Mouse (Mus musculus) liver, postnatal 0 days (tissue): ENCODE results near the gene Pkd2l1. TPM values are rescaled to one million over a fixed set of nuclear protein-coding genes. Genes with fewer than 3 reads are reported as not detected.

Experiments used
- ATAC-seq: fragments of 200-750 bp; cut with Nextera tagmentation; 2 replicates; pipeline ENCODE4 v1.8.0; 2017; ENCODE audit warnings: mild to moderate bottlenecking, moderate library complexity
- DNase-seq: peaks from one replicate; pipeline ENCODE4 v3.0.0-alpha.2; 2016
- H3K27ac ChIP-seq: fragments of 300-500 bp; sonication (generic); 2 replicates; pipeline ENCODE4 v1.5.1; 2014; ENCODE audit warnings: antibody characterized with exemption, moderate library complexity, mild to moderate bottlenecking, low read depth
- H3K27me3 ChIP-seq: fragments of 300-500 bp; sonication (generic); 2 replicates; pipeline ENCODE4 v1.6.1; 2014; ENCODE audit warnings: low read length, control low read depth, mixed read lengths; ENCODE audit not compliant: insufficient read depth
- H3K36me3 ChIP-seq: fragments of 300-500 bp; sonication (generic); replicated peaks from 2 replicates; pipeline ENCODE4 v1.6.1; 2014; ENCODE audit warnings: mild to moderate bottlenecking, control low read depth, low read length, moderate library complexity, mixed read lengths; ENCODE audit not compliant: insufficient read depth
- H3K4me1 ChIP-seq: fragments of 300-500 bp; sonication (generic); 2 replicates; pipeline ENCODE4 v1.6.1; 2014; ENCODE audit warnings: antibody characterized with exemption, mild to moderate bottlenecking, control low read depth; ENCODE audit not compliant: insufficient read depth
- H3K4me2 ChIP-seq: fragments of 300-500 bp; sonication (generic); 2 replicates; pipeline ENCODE4 v1.6.1; 2014; ENCODE audit warnings: low read depth, mild to moderate bottlenecking, low read length, moderate library complexity, mixed read lengths
- H3K4me3 ChIP-seq: fragments of 300-500 bp; sonication (generic); 2 replicates; pipeline ENCODE4 v1.5.1; 2014; ENCODE audit warnings: low read depth, low read length
- H3K9ac ChIP-seq: fragments of 300-500 bp; sonication (generic); replicated peaks from 2 replicates; pipeline ENCODE4 v1.6.1; 2014; ENCODE audit warnings: mild to moderate bottlenecking, moderate library complexity
- H3K9me3 ChIP-seq: fragments of 300-500 bp; sonication (generic); 2 replicates; pipeline ENCODE4 v1.6.1; 2016; ENCODE audit warnings: mild to moderate bottlenecking, control low read depth, low read length, mixed read lengths
- CTCF ChIP-seq: sonication (generic); IDR thresholded peaks from 2 replicates; pipeline ENCODE4 v1.5.1; 2016; ENCODE audit warnings: antibody characterized with exemption, low read depth
- EP300 ChIP-seq: IDR thresholded peaks from 2 replicates; pipeline ENCODE4 v1.6.1; 2016; ENCODE audit warnings: antibody characterized with exemption, low read depth, mild to moderate bottlenecking
- WGBS: fragments of 180-500 bp; shearing (Covaris S2); extraction: QIAGEN DNeasy Blood & Tissue Kit; methylation state at CpG from one replicate; pipeline ENCODE4 v1.1.7; 2014; ENCODE audit not compliant: insufficient replicate concordance; 5-methylcytosine and 5-hydroxymethylcytosine counted together
- polyA plus RNA-seq: library from polyadenylated mRNA; unstranded; fragments of >200 nt; fragmentation: Nextera tagmentation; extraction: Ambion mirVana; gene quantifications from 2 replicates; pipeline ENCODE4 v1.2.1, GENCODE M21; 2015

Gene Pkd2l1
- polyA plus RNA-seq, 1 experiment from 2014 or later = not detected

- Histone ChIP-seq H3K9ac (no peak overlapping the region), H3K27ac (no peak overlapping the region), H3K4me1 (no peaks in the 10 kb centered on the region), H3K9me3 (no peaks in the 10 kb centered on the region), H3K36me3 (no peaks in the 10 kb centered on the region), H3K4me3 (no peak overlapping the region), H3K4me2 (no peak overlapping the region), H3K27me3 (no peaks in the 10 kb centered on the region)
- ATAC-seq (0 out of 2 replicates have a peak, but pooled peaks have one; percentile 25), DNase-seq (no peak)
- 29% methylated on average over 5 of the region's 5 CpGs for WGBS
- TF ChIP-seq EP300 (peak; percentile 72; the same call in 1 of the 2 replicates), CTCF (no peak)
Measured at GRCm38 (mm10) chr19:44225728-44226127, 33.5 kb upstream of the Pkd2l1 start.

GRCm38 (mm10) chr19:44217958-44218525, 25.8 kb upstream of the Pkd2l1 start:
- Histone ChIP-seq H3K4me1 (no peaks in the 10 kb centered on the region), H3K4me3 (no peak overlapping the region), H3K27me3 (no peaks in the 10 kb centered on the region), H3K27ac (no peak overlapping the region), H3K4me2 (no peak overlapping the region), H3K9ac (no peak overlapping the region), H3K36me3 (no peaks in the 10 kb centered on the region), H3K9me3 (no peaks in the 10 kb centered on the region)
- no peak for DNase-seq
- no peak for TF ChIP-seq EP300
- TF ChIP-seq CTCF = no peak
- no peak for ATAC-seq
- 41% methylated on average over 3 of the region's 3 CpGs for WGBS

DNA sequence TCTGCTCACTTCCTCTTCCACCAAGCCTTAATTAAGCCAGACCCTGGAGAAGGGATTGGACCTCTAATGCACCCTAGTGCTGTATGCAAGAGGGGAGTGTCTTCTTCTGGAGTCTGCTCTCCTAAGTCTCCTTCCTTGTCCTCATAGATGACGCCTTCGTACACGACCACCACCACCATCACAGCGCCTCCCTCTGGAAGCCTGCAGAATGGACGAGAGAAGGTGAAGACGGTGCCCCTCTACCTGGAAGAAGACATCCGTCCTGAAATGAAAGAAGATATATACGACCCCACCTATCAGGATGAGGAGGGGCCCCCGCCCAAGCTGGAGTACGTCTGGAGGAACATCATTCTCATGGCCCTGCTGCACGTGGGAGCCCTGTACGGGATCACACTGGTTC, 23.0 kb upstream of the Pkd2l1 start:
- no peak for ATAC-seq
- H3K9me3 ChIP-seq = no peaks in the 10 kb centered on the region
- 64% methylated on average over 12 of the region's 12 CpGs for WGBS
- no peak overlapping the region for H3K9ac ChIP-seq
- no peaks in the 10 kb centered on the region for H3K27me3 ChIP-seq
- no peak for TF ChIP-seq EP300
- TF ChIP-seq CTCF = no peak
- H3K4me3 ChIP-seq = no peak overlapping the region
- no peaks in the 10 kb centered on the region for H3K36me3 ChIP-seq
- no peaks in the 10 kb centered on the region for H3K4me1 ChIP-seq
- no peak overlapping the region for H3K27ac ChIP-seq
- H3K4me2 ChIP-seq = no peak overlapping the region
- DNase-seq = no peak

- Histone ChIP-seq H3K4me2 (no peak overlapping the region), H3K9ac (no peak overlapping the region), H3K4me3 (no peak overlapping the region), H3K36me3 (no peaks in the 10 kb centered on the region), H3K4me1 (no peaks in the 10 kb centered on the region), H3K27me3 (no peaks in the 10 kb centered on the region), H3K9me3 (no peaks in the 10 kb centered on the region), H3K27ac (no peak overlapping the region)
- DNase-seq (no peak), ATAC-seq (no peak)
- TF ChIP-seq EP300 (no peak), CTCF (peak; percentile 27; the same call in 1 of the 2 replicates)
- 54% methylated on average over 2 of the region's 2 CpGs for WGBS
Measured at GRCm38 (mm10) chr19:44207079-44207478, 14.8 kb upstream of the Pkd2l1 start.

- no peaks in the 10 kb centered on the region for H3K36me3 ChIP-seq
- no peak for TF ChIP-seq EP300
- TF ChIP-seq CTCF = no peak
Measured at GRCm38 (mm10) chr19:44203015-44203564, 10.8 kb upstream of the Pkd2l1 start, which contains the start of gene Scd3. Scd3 (plus strand) TSS chr19:44203269.

GRCm38 (mm10) chr19:44198964-44199363, 6.7 kb upstream of the Pkd2l1 start:
- H3K27me3 ChIP-seq = no peaks in the 10 kb centered on the region
- no peaks in the 10 kb centered on the region for H3K9me3 ChIP-seq
- ATAC-seq (no peak), DNase-seq (no peak)
- no peak overlapping the region for H3K4me2 ChIP-seq
- no peak overlapping the region for H3K9ac ChIP-seq
- no peaks in the 10 kb centered on the region for H3K36me3 ChIP-seq
- H3K27ac ChIP-seq = no peak overlapping the region
- TF ChIP-seq EP300 (no peak), CTCF (peak; percentile 54)
- H3K4me3 ChIP-seq = no peak overlapping the region
- H3K4me1 ChIP-seq = no peaks in the 10 kb centered on the region
- WGBS = 75% methylated on average over 2 of the region's 2 CpGs

More at GRCm38 (mm10) chr19:44203015-44203564, 10.8 kb upstream of the Pkd2l1 start, which contains the start of gene Scd3:
- no peak within 1 kb of the TSS for H3K27ac ChIP-seq
- DNase-seq (no peak), ATAC-seq (no peak)
- 85% methylated on average over 9 of the region's 9 CpGs for WGBS
- no peak within 1 kb of the TSS for H3K4me3 ChIP-seq
- H3K4me2 ChIP-seq = no peak within 1 kb of the TSS
- no peaks in the 10 kb centered on the region for H3K27me3 ChIP-seq
- no peak within 1 kb of the TSS for H3K9ac ChIP-seq
- H3K4me1 ChIP-seq = no peaks in the 10 kb centered on the region
- no peaks in the 10 kb centered on the region for H3K9me3 ChIP-seq

DNA sequence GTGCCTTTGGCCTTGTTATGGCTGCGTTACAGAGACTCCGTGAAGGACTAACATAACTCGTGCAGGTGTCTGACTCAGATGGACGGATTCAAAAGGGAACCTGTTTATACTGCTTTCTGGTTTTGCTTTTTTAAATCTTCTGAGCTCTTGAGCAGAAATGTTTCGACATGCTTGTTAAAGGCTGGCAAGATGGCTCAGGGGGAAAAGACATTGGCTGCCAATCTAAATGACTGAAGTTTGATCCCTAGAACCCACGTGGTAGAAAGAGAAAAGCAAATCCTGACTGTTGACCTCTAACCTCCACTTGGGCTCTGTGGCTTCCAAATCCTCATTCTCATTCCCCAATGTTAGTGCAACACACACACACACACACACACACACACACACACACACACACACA, 6.3 kb upstream of the Pkd2l1 start:
- Histone ChIP-seq H3K9me3 (no peaks in the 10 kb centered on the region), H3K36me3 (no peaks in the 10 kb centered on the region), H3K4me3 (no peak overlapping the region), H3K9ac (no peak overlapping the region), H3K4me2 (no peak overlapping the region), H3K27ac (no peak overlapping the region), H3K27me3 (0 out of 2 replicates have a peak, but pooled peaks cover under 1% of the 10 kb centered on the region), H3K4me1 (no peaks in the 10 kb centered on the region)
- WGBS = 80% methylated on average over 6 of the region's 6 CpGs
- no peak for ATAC-seq
- no peak for DNase-seq
- no peak for TF ChIP-seq EP300
- no peak for TF ChIP-seq CTCF
